Mouse (Mus musculus): Measurements from ENCODE around the gene Trappc2.

Trappc2 gene

GRCm38 (mm10) chrX:166440036-166440615 is at the start of gene Trappc2:
Gene Trappc2 (plus strand): TSS chrX:166440574.
- peak in 1 of 2 experiments; percentile 24 for DNase-seq

DNA sequence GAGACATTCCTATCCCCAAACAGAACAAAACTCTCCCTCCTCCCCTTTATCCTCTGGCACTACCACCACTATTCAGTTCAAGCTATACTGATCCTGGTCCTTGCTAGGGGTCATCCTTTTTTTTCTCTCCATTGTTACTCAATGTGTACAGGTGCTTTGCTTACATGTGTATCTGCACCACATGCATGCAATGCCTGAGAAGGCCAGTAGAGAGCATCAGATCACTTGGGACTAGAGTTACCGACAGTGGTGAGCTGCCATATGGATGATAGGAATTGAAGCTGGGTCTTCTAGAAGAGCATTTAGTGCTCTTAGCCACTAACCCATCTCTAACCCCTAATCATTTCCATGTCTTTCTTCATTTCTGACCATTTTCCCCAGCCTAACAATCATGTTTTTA is 46.6 kb upstream of the Trappc2 start:
- no peak for DNase-seq

- no peak for DNase-seq
Measured at GRCm38 (mm10) chrX:166407865-166408264, 32.5 kb upstream of the Trappc2 start.

DNA sequence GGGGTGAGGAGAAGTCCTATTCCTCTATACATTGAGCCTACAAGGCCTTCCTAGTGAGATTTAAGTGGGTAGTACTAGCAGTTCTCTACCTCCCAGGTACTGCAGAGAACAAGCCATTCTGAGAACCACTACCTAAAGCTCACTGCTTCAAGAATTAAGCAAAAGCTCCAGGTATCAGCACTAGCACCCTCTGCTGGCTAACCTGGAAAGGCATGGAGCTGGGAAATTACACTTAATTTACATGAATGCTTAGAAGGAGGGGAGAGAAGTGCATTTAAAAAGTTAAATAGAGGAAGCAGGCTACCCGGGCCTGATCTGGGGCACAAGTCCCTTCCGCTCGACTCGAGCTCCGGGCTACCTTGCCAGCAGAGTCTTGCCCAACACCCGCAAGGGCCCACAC is 24.2 kb upstream of the Trappc2 start:
- no peak for DNase-seq

DNA sequence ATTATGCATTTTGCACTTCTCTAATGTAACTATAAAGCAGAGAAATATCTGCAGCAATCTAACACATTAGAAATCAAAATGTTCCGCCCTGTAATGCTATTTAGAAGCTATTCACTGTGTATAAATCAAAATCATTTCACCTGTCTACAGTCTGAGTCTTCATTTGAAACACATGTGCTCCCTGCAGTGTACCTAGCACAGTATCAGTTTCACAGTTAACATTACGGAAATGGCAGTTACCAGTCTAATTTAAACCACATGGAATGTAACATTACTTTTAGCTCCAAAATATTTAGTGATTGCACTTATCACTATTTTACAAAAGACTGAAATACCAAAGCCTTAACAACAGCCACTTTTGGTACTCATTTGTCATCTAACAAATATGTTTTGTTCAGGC is 5.6 kb upstream of the Trappc2 start:
- no peak for DNase-seq

GRCm38 (mm10) chrX:166440616-166441063 is 266 bp downstream of the Trappc2 start, which contains the start of gene Ofd1:
Gene Ofd1 (minus strand): TSS chrX:166440704.
- peak; percentile 77 to 80 for DNase-seq

- DNase-seq: no peak
Measured at GRCm38 (mm10) chrX:166444552-166444951, 4.2 kb downstream of the Trappc2 start.

DNA sequence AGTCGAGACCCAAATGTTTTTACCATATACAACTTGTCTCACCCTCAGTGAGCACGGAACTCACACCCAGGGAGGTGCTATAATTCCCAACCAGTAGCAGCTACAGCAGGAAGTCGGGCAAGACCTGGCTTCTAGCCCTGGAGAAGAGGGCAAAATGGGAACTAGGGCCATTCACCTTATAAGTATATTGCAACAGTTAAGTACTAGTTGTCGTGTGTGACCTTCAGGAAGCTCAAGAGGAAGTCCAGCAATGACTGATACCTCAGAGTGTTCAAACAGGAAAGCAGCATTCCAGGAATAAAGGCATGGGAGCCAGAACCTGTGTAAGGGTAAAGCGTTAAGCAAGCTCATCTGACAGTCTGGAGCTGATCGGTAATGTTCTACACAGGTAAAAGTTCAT is 13.2 kb downstream of the Trappc2 start:
- DNase-seq: no peak

- no peak for DNase-seq
Measured at GRCm38 (mm10) chrX:166454331-166454730, 14.0 kb downstream of the Trappc2 start.

- no peak for DNase-seq
Measured at GRCm38 (mm10) chrX:166455525-166455924, 15.2 kb downstream of the Trappc2 start.

- DNase-seq: no peak
Measured at GRCm38 (mm10) chrX:166468321-166468720, 27.9 kb downstream of the Trappc2 start.

DNA sequence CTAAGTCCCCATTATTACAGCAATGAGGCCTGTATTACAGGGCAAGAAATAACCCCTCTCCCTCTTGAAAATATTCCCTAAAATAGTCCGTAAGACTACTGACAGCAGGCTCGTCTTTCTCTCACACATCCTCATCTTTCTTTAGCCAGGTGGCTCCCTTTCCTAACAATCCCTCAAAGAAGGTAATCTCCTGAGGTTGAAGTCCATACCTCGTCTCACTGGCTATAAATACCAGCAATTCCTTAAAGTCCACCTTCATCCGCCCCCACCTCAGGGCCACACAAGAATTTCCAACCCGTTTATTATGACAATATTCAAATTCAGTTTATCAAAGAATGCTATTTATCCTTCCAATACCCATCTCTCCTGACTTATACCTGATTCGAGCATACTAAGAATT is 32.2 kb downstream of the Trappc2 start:
- no peak for DNase-seq

DNA sequence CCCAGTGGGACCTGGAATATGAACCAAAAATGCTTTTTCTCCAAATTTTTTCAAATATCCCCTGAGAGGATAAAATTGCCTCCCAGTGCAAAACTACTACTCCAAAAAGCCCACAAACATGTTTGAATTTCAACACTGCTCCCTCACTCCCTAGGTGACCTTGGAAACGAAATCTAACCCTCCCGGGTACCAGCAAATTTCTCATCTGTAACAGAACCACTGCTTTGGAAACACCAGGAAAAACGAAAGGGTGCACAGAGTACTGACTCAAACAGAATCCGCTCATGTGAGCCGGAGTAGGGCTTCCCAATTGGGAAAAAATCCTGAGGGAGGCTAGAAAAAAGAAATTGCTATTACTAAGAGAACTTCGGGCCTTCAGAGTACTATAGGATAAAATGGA is 37.0 kb downstream of the Trappc2 start:
- no peak for DNase-seq

- no peak for DNase-seq
Measured at GRCm38 (mm10) chrX:166478631-166479364, 38.4 kb downstream of the Trappc2 start.

- DNase-seq: peak; percentile 89 to 90
Measured at GRCm38 (mm10) chrX:166479365-166479983, 39.1 kb downstream of the Trappc2 start, which contains the start of gene Rab9. Gene Rab9 (minus strand): TSS chrX:166479867.

GRCm38 (mm10) chrX:166495052-166495451 is 54.7 kb downstream of the Trappc2 start:
- DNase-seq: no peak

DNA sequence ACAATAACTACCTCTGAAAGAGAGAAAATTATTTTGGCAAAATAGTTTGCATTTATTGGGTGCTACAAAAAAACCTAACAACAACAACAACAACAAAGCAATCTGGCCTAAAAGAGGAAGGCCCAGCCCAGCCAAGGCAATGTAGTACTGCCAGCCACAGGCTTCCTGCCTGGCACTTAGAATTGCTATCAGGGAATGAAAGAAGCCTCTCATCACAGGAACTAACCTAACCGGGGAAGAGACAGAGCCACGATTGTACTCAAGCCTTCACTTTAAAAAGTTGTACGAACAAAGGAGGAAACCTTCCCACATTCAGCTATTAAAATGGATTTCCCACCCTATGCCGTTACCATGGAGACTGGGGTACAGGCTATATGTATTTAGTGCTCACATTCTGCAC is 57.4 kb downstream of the Trappc2 start:
- DNase-seq: no peak

DNA sequence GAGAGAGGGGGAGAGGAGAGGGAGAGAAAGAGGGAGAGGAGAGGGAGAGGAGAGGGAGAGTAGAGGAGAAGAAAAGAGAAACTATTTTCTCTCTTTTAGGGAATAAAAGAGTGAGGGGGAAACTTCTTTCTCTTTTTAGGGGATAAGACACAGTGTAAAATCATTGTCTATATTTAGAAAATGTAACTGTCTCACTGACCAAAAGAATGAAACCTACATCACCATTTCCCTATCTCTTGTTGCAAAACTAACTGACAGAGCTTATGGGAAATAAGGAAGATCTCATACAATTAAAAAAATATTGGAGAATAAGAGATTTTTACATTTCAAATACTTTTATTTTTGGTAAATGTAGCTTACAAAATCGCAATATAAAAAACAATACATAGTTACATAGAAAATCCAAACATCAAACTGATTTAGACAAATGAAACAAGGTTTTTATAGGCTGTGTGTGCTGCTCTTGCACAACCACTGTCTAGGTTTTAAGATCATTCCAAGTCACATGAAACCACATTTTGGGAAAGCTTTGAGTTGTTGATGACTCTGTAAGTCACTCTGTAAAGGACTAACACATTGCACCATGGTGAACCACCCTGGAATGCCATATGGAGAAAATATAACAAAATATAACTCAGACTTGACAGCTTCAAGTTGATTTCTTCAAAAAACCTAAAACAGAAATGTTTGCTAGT is 59.3 kb downstream of the Trappc2 start:
- DNase-seq: no peak
